Mouse (Mus musculus) embryonic stem cell, embryonic (primary cell): ENCODE measurements around the gene Col5a2.
"Not testable (repeated sequence)": the region's sequence is repeated elsewhere in the genome, so short reads cannot be mapped to it uniquely, and the experiment has no call there.

Experiments
- CTCF ChIA-PET, 4 experiments: fragments of 300-600 bp in 2 of 4; fragments of 350-600 bp in 2 of 4; sonication (Branson Sonifier 250); formaldehyde crosslinking; loops; one replicate each; lab custom pipeline; 2022; ENCODE audit warnings: inconsistent platforms in 2 of 4; lab: Charles Lee
- POLR2A ChIA-PET, 4 experiments: fragments of 300-600 bp in 2 of 4; fragments of 350-600 bp in 2 of 4; sonication (Branson Sonifier 250); formaldehyde crosslinking; loops; one replicate each; lab custom pipeline; 2022; ENCODE audit warnings: antibody characterized with exemption in 4 of 4, inconsistent platforms in 1 of 4; lab: Charles Lee

Gene Col5a2

DNA sequence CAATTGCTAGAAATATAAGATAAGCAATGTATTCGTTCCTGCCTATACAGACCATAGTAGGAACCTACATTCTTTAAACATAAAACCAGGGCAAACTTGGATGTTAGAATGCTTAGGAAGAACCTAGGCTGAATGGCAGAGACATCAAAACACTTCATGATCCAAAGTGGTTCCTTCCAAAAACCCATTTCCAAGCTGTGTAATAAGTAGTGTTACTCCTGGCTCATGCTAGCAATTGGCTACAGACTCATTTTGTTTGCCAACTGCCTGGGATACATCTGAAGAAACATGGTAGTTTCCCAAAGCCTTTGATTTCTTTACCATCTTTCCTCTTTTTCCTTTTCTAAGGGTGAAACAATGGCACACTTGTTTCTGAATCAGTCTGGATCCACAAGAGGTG lies 47.3 kb downstream of the Col5a2 start:
- ChIA-PET POLR2A (no interaction called here), CTCF (no interaction called here)

DNA sequence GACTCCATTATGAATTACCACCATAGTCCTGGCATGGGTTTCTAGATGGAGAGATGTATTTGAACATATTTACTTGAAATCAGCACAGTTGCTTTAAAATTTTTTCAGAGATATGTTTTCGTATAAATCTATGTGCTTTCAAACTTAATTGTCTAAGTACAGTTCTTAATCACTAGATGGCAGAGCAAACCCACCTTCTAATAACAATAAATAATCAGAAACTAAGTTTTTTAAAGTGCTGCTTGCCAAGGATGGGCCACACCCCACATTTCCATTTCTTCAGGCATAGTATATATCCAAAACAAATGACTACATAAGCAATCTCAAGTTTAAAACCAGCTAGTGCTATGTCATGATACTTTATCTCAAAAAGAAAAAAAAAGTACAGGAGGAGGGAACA lies 54.2 kb downstream of the Col5a2 start:
- POLR2A ChIA-PET, result no interaction called here
- CTCF ChIA-PET, result no interaction called here

- CTCF ChIA-PET, result interaction anchor here in 2 of 4 experiments (0.6 to 1.1 kb wide), 3 partner anchors 334 to 731 kb away, joined by 3 to 4 read pairs (median 4); no protein-coding TSS in a partner anchor
- POLR2A ChIA-PET, result no interaction called here
Measured at GRCm38 (mm10) chr1:45431922-45432321, 71.2 kb downstream of the Col5a2 start.

GRCm38 (mm10) chr1:45430520-45430919 lies 72.6 kb downstream of the Col5a2 start:
- POLR2A ChIA-PET, result no interaction called here
- CTCF ChIA-PET, result interaction anchor here in 1 of 4 experiments (0.6 to 1.0 kb wide), 2 partner anchors 76 to 336 kb away, joined by 3 to 5 read pairs; no protein-coding TSS in a partner anchor

DNA sequence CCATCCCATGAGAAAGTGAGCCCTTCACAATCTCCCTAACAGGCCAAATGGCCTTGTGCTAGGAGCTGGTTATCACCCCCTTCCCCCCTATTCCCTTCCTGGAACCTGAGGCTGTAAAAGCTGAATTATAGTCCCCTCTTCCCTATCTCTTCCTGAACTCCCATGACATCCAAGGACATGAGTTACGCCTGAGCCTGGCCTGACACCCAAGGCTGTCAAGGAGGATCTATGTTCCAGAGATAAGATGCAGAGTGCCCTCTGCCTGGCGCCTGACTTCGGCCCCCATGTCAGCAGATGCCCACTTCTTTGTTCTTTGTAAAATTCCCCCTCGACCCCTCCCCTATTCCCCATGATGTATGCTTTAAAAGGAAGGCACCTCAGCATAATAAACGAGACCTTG lies 73.9 kb downstream of the Col5a2 start:
- CTCF ChIA-PET, POLR2A ChIA-PET: not testable (repeated sequence)

GRCm38 (mm10) chr1:45423915-45424314 lies 79.2 kb downstream of the Col5a2 start:
- POLR2A ChIA-PET, result no interaction called here
- CTCF ChIA-PET, result no interaction called here

GRCm38 (mm10) chr1:45420554-45420953 lies 82.5 kb downstream of the Col5a2 start:
- CTCF ChIA-PET, result no interaction called here
- POLR2A ChIA-PET, result no interaction called here

DNA sequence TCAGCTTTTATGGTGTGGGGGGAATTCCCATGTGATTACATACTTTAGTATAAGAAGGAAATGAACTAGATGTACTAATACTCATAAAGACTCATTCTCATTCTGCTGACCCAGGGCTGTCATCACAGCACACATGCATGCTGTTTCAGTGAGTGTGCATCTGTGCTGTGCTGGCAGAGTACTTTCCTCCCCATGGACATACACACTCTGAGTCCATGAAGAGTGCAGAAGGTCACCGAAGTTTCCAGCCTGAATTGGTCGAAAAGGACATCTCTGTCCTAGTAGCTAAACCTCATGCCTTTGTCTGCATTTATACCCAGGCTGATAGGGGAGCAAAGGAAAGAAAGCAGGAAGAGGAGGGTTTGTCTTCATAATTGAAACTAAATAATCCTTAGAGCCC lies 83.2 kb downstream of the Col5a2 start:
- ChIA-PET POLR2A (no interaction called here), CTCF (no interaction called here)

DNA sequence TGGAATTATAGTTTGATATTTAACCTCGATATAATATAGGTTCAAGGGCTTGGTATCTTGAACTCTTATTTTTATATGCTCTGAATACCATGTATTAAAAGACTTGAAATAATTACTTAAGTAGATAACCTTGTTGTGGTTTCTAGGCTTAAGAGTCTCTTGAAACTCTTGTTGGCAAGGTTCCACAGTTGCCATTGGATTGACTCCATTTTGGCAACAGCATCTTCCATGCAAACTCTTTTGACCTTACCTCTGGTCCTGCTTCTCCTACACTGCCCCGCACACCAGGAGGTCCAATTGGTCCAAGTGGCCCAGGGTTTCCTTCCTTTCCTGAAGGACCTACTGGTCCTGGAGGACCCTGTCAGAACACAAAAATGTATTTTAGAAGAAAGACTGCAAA lies 121.2 kb downstream of the Col5a2 start:
- ChIA-PET CTCF (no interaction called here), POLR2A (no interaction called here)

DNA sequence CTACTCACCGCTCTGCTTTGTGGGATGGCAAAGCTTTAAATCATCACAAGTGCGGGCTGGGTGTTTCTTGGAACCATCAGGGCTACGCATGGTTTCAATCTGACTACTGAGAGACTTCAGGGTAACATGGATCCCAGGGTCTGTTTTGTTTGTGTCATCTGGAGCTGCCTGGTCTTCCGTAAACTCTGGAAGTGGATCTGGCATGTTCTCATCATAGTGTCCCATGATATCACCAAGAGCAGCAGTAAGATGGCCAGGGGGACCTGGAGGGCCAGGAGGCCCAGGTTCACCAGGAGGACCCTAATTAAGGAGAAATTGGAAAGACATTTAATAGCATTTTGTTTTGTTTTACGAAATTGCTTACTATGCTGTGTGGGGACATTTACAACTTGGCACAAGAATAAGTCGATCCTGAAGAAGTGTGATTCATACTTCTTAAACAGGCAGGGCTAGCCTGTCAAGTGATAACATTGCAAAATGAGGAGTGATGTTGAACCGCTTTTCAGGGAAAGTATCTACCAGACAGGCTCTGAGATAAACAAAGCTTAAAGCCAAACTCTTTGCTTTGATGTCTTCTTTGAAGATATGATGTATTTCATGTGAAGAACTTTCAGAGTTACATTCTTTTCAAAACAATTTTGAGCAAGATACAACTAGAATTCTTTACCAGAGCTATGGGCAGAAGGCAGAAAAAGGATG lies 122.9 kb downstream of the Col5a2 start:
- CTCF ChIA-PET, result no interaction called here
- POLR2A ChIA-PET, result no interaction called here

DNA sequence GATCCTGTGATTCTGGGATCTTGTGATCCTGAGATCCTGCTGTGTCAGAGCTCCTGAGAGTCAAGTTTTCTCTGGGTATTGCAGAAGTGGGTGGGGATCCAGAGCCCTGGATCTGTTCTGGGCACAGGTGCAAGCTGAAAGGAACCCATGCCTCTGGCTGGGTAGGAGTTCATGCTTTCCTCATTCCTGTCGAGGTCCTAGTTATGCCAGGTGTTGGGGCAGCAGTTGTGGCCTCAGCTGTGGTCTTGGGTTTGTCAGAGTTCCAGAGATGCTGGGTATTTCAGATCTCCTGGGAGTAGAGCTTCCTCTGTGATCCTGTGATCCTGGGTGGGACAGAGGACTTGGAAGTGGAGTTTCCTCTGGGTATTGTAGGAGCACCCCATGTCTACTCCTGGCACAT lies 137.7 kb downstream of the Col5a2 start:
- ChIA-PET POLR2A (no interaction called here), CTCF (no interaction called here)

- ChIA-PET CTCF (no interaction called here), POLR2A (no interaction called here)
Measured at GRCm38 (mm10) chr1:45363274-45363673, 139.8 kb downstream of the Col5a2 start.

DNA sequence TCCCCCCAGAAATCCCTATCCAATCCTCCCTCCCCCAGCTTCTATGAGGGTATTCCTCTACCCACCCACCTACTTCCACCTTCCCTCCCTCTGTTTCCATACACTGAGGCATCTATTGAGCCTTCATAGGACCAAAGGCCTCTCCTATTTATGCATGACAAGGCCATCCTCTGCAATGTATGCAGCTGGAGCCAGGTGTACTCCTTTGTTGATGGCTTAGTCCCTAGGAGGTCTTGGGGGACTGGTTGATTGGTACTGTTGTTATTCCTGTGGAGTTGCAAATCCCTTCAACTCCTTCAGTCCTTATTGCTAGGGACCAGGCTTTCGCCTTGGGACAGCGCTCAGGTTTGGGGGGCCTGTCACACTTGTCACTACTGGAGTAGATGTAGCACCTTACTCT lies 143.4 kb downstream of the Col5a2 start:
- ChIA-PET POLR2A (interaction anchor here in 1 of 4 experiments (0.6 kb wide), 1 partner anchor 523 kb away, joined by 4 read pairs; no protein-coding TSS in a partner anchor), CTCF (no interaction called here)

DNA sequence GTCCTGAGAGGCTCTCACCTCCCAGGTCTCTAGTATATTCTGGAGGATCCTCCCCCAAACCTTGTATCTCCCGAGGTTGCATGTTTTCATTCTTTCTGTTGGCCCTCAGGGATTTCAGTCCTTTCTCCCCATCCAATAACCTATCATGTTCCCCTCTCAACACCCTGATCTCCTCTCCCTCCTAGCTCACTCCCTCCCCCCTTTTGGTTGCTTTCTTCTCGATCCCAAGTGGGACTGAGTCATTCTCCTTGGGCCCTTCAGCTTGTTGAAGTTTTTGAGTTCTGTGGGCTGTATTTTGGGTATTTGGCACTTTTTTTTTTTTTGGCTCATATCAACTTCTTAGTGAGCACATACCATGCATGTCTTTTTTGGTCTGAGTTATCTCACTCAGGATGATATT lies 143.9 kb downstream of the Col5a2 start:
- ChIA-PET CTCF (no interaction called here), POLR2A (no interaction called here)

- ChIA-PET POLR2A (no interaction called here), CTCF (no interaction called here)
Measured at GRCm38 (mm10) chr1:45358020-45358419, 145.1 kb downstream of the Col5a2 start.

- CTCF ChIA-PET, result no interaction called here
- POLR2A ChIA-PET, result no interaction called here
Measured at GRCm38 (mm10) chr1:45355944-45356343, 147.1 kb downstream of the Col5a2 start.

- POLR2A ChIA-PET, result no interaction called here
- CTCF ChIA-PET, result no interaction called here
Measured at GRCm38 (mm10) chr1:45329149-45329548, 173.9 kb downstream of the Col5a2 start.
